Comparison of ENCODE assay signal across 9 mouse cellular contexts in the genomic region with DNA sequence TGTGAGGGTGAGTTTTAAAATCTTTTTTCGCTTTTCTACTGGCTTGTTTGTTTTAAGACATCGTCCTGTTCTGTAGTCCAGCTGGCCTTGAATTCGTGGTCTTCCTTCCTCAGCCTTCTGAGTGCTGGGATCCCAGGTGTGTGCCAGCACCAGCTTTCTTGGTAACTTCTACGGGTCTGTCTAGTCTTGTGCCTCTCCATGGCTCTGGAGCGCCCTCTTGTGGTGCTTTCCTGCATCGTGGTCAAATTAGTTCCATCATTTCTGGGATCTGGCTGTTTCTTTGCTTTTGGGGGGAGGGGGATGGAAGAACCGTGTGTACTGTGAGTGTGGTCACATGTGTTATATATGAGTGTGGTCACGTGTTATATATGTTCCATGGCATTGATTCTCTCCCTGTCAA. TPM values are rescaled to one million over a fixed set of nuclear protein-coding genes. Genes with fewer than 3 reads are reported as not detected.
DNase-seq lines count a peak whose midpoint lies in the region; ATAC-seq and TF ChIP-seq lines count a peak whose summit lies in the region.
"Had no signal": no experiment of that assay in that cellular context is flagged by ENCODE, and none has a peak within 500 bp of the region (broad histone marks: within the 10 kb centered on the region; RNA-seq: fewer than 3 reads in every experiment).

No protein-coding gene starts in this region.

- 8% methylated on average over 8 of the region's 8 CpGs for WGBS in heart, embryonic 12.5 days
- 9% methylated on average over 8 of the region's 8 CpGs for WGBS in liver, embryonic 14.5 days (ENCODE audit: insufficient replicate concordance)
- WGBS in neural tube, embryonic 14.5 days, result 7% methylated on average over 8 of the region's 8 CpGs

- no peak for TF ChIP-seq EP300 in liver, embryonic 14.5 days (IDR thresholded peaks at IDR 0.05; ENCODE audit: low read depth)

- peaks cover 21% of the 10 kb centered on the region for H3K36me3 ChIP-seq in heart, embryonic 12.5 days
- H3K36me3 ChIP-seq in liver, embryonic 14.5 days (replicated peaks; ENCODE audit: control insufficient read depth, insufficient read depth, low read depth), result peaks cover 2% of the 10 kb centered on the region; the same call in 1 of the 2 replicates
- peaks cover 10% of the 10 kb centered on the region for H3K36me3 ChIP-seq in neural tube, embryonic 14.5 days (ENCODE audit: control insufficient read depth, insufficient read depth, low read length)
- H3K36me3 ChIP-seq in testis, adult 2 months (ENCODE audit: control insufficient read depth, insufficient read depth, low read length), result peaks cover 3% of the 10 kb centered on the region

- peak; percentile 91 for DNase-seq in CD4-positive, CD25-positive, alpha-beta regulatory T cell, adult 2 months (ENCODE audit: low read depth, low spot score)
- DNase-seq in kidney, postnatal 10 days, result peak; percentile 90
- DNase-seq in liver, embryonic 14.5 days (ENCODE audit: low read depth in 3 of 3, low spot score in 3 of 3), result peak; percentile 54 to 66 (median 58)

- H3K27ac ChIP-seq in bone marrow macrophage, adult 2 months (ENCODE audit: insufficient read depth, low read depth, low read length), result no peak overlapping the region
- H3K27ac ChIP-seq in heart, embryonic 12.5 days (ENCODE audit: poor library complexity, severe bottlenecking), result no peak overlapping the region
- H3K27ac ChIP-seq in liver, embryonic 14.5 days, result no peak overlapping the region
- H3K27ac ChIP-seq in neural tube, embryonic 14.5 days (ENCODE audit: low read depth, low read length), result no peak overlapping the region
- no peak overlapping the region for H3K27ac ChIP-seq in testis, adult 2 months (ENCODE audit: control insufficient read depth, insufficient read depth, low read depth, low read length)
- H3K27ac ChIP-seq: embryonic facial prominence, embryonic 12.5 days had no signal

- H3K4me2 ChIP-seq in heart, embryonic 12.5 days, result no peak overlapping the region
- H3K4me2 ChIP-seq in liver, embryonic 14.5 days (ENCODE audit: low read depth), result no peak overlapping the region
- no peak overlapping the region for H3K4me2 ChIP-seq in neural tube, embryonic 14.5 days (ENCODE audit: low read depth, low read length)
- H3K4me2 ChIP-seq: embryonic facial prominence, embryonic 12.5 days had no signal

- no peaks in the 10 kb centered on the region for H3K9me3 ChIP-seq in heart, embryonic 12.5 days (replicated peaks)
- H3K9me3 ChIP-seq in liver, embryonic 14.5 days (ENCODE audit: control insufficient read depth, low read length), result no peaks in the 10 kb centered on the region
- no peaks in the 10 kb centered on the region for H3K9me3 ChIP-seq in neural tube, embryonic 14.5 days (ENCODE audit: control insufficient read depth, low read length)
- H3K9me3 ChIP-seq: embryonic facial prominence, embryonic 12.5 days had no signal

- no peak for TF ChIP-seq POLR2A in bone marrow macrophage, adult 2 months (IDR thresholded peaks at IDR 0.05; ENCODE audit: borderline replicate concordance, low read depth, low read length)
- no peak for TF ChIP-seq POLR2A in testis, adult 2 months (IDR thresholded peaks at IDR 0.05; ENCODE audit: control insufficient read depth, low read depth, low read length)

- no peak overlapping the region for H3K4me3 ChIP-seq in bone marrow macrophage, adult 2 months (ENCODE audit: insufficient read depth, low read length)
- H3K4me3 ChIP-seq in heart, embryonic 12.5 days, result no peak overlapping the region
- no peak overlapping the region for H3K4me3 ChIP-seq in liver, embryonic 14.5 days (ENCODE audit: insufficient read depth in 1 of 2, low read depth in 2 of 2, low read length in 2 of 2)
- H3K4me3 ChIP-seq in neural tube, embryonic 14.5 days (ENCODE audit: low read depth, low read length), result no peak overlapping the region
- H3K4me3 ChIP-seq in testis, adult 2 months (ENCODE audit: control insufficient read depth, low read depth, low read length), result no peak overlapping the region
- H3K4me3 ChIP-seq: embryonic facial prominence, embryonic 12.5 days had no signal

- no peak overlapping the region for H3K9ac ChIP-seq in heart, embryonic 12.5 days
- H3K9ac ChIP-seq in liver, embryonic 14.5 days (replicated peaks), result no peak overlapping the region
- no peak overlapping the region for H3K9ac ChIP-seq in neural tube, embryonic 14.5 days (replicated peaks; ENCODE audit: low read depth, low read length)
- H3K9ac ChIP-seq: embryonic facial prominence, embryonic 12.5 days had no signal

- TF ChIP-seq CTCF in bone marrow macrophage, adult 2 months (IDR thresholded peaks at IDR 0.05; ENCODE audit: low read depth, low read length), result peak; percentile 81
- peak; percentile 99 for TF ChIP-seq CTCF in liver, embryonic 14.5 days (IDR thresholded peaks at IDR 0.05; ENCODE audit: low read depth)
- peak; percentile 73; the same call in 1 of the 2 replicates for TF ChIP-seq CTCF in testis, adult 2 months (IDR thresholded peaks at IDR 0.05; ENCODE audit: control insufficient read depth, insufficient read depth, insufficient replicate concordance, low read depth, low read length)

- H3K27me3 ChIP-seq in heart, embryonic 12.5 days (replicated peaks), result no peaks in the 10 kb centered on the region
- H3K27me3 ChIP-seq in liver, embryonic 14.5 days (ENCODE audit: control insufficient read depth, insufficient read depth, low read length), result no peaks in the 10 kb centered on the region
- no peaks in the 10 kb centered on the region for H3K27me3 ChIP-seq in neural tube, embryonic 14.5 days (ENCODE audit: control insufficient read depth, insufficient read depth, low read length)
- H3K27me3 ChIP-seq in testis, adult 2 months (ENCODE audit: control insufficient read depth, insufficient read depth, low read length), result no peaks in the 10 kb centered on the region
- H3K27me3 ChIP-seq: embryonic facial prominence, embryonic 12.5 days had no signal

- peak; percentile 76 for ATAC-seq in erythroblast, adult 5-6 weeks (replicated peaks; ENCODE audit: low FRiP score, poor library complexity, severe bottlenecking)
- peak; percentile 57; the same call in 1 of the 2 replicates for ATAC-seq in heart, embryonic 12.5 days (ENCODE audit: insufficient number of reproducible peaks, low FRiP score)
- ATAC-seq in liver, embryonic 14.5 days (ENCODE audit: insufficient read depth), result peak; percentile 61; the same call in 1 of the 2 replicates
- peak; percentile 68; the same call in 1 of the 2 replicates for ATAC-seq in neural tube, embryonic 14.5 days (ENCODE audit: low read depth)

- H3K4me1 ChIP-seq in bone marrow macrophage, adult 2 months (ENCODE audit: control insufficient read depth, insufficient read depth, low read length), result peaks cover 6% of the 10 kb centered on the region
- H3K4me1 ChIP-seq in heart, embryonic 12.5 days (replicated peaks), result no peaks in the 10 kb centered on the region
- no peaks in the 10 kb centered on the region for H3K4me1 ChIP-seq in liver, embryonic 14.5 days (replicated peaks; ENCODE audit: control insufficient read depth in 2 of 2, insufficient read depth in 2 of 2, low read length in 1 of 2)
- H3K4me1 ChIP-seq in neural tube, embryonic 14.5 days (ENCODE audit: control insufficient read depth, insufficient read depth, low read length), result no peaks in the 10 kb centered on the region
- H3K4me1 ChIP-seq in testis, adult 2 months (ENCODE audit: control insufficient read depth, insufficient read depth, low read length), result no peaks in the 10 kb centered on the region
- H3K4me1 ChIP-seq: embryonic facial prominence, embryonic 12.5 days had no signal

RNA-seq across cellular contexts. Expression of a gene that starts 14.5 kb away (rescaled TPM):
- polyA plus RNA-seq in bone marrow macrophage, adult 2 months (2012; ENCODE audit: insufficient read depth, insufficient read length, missing spikeins), result 32.4 and 36.6 TPM in 2 replicates
- 15.0 and 20.8 TPM in 2 replicates for total RNA-seq in erythroblast, adult 5-6 weeks (2015; ENCODE audit: low replicate concordance)
- total RNA-seq in erythroblast, adult 5-6 weeks (2017; ENCODE audit: low replicate concordance), result 20.4 and 34.7 TPM in 2 replicates
- polyA plus RNA-seq in heart, embryonic 12.5 days (2016; fragmentation: Nextera tagmentation; extraction: Ambion mirVana), result 48.7 and 53.3 TPM in 2 replicates
- polyA plus RNA-seq in liver, embryonic 14.5 days (2012; rRNA removed), result 9.0 and 13.5 TPM in 2 replicates
- 23.0 and 25.7 TPM in 2 replicates for polyA plus RNA-seq in liver, embryonic 14.5 days (2014; fragmentation: Nextera tagmentation; extraction: Ambion mirVana)
- 173 and 179 TPM in 2 replicates for polyA plus RNA-seq in neural tube, embryonic 14.5 days (2014; fragmentation: Nextera tagmentation; extraction: Ambion mirVana)
- 63.2 and 67.3 TPM in 2 replicates for polyA plus RNA-seq in testis, adult 2 months (2012; rRNA removed)

RNA-seq across cellular contexts. Expression of a gene that starts 28.2 kb away (rescaled TPM):
- polyA plus RNA-seq in bone marrow macrophage, adult 2 months (2012; ENCODE audit: insufficient read depth, insufficient read length, missing spikeins), result 27.3 and 29.1 TPM in 2 replicates
- 1.3 and 1.5 TPM in 2 replicates for total RNA-seq in erythroblast, adult 5-6 weeks (2015; ENCODE audit: low replicate concordance)
- 1.2 TPM in 1 of 2 replicates, not detected in the other for total RNA-seq in erythroblast, adult 5-6 weeks (2017; ENCODE audit: low replicate concordance)
- polyA plus RNA-seq in heart, embryonic 12.5 days (2016; fragmentation: Nextera tagmentation; extraction: Ambion mirVana), result 0.80 and 1.3 TPM in 2 replicates
- 0.79 and 0.83 TPM in 2 replicates for polyA plus RNA-seq in liver, embryonic 14.5 days (2012; rRNA removed)
- 0.37 and 0.39 TPM in 2 replicates for polyA plus RNA-seq in liver, embryonic 14.5 days (2014; fragmentation: Nextera tagmentation; extraction: Ambion mirVana)
- polyA plus RNA-seq in neural tube, embryonic 14.5 days (2014; fragmentation: Nextera tagmentation; extraction: Ambion mirVana), result 0.22 and 0.51 TPM in 2 replicates
- polyA plus RNA-seq in testis, adult 2 months (2012; rRNA removed), result 1.4 and 2.3 TPM in 2 replicates

RNA-seq across cellular contexts. Expression of a gene that starts 33.0 kb away (rescaled TPM):
- 18.0 and 18.5 TPM in 2 replicates for polyA plus RNA-seq in bone marrow macrophage, adult 2 months (2012; ENCODE audit: insufficient read depth, insufficient read length, missing spikeins)
- total RNA-seq in erythroblast, adult 5-6 weeks (2015; ENCODE audit: low replicate concordance), result 5.9 and 9.8 TPM in 2 replicates
- 7.5 and 17.4 TPM in 2 replicates for total RNA-seq in erythroblast, adult 5-6 weeks (2017; ENCODE audit: low replicate concordance)
- 20.6 and 22.6 TPM in 2 replicates for polyA plus RNA-seq in heart, embryonic 12.5 days (2016; fragmentation: Nextera tagmentation; extraction: Ambion mirVana)
- polyA plus RNA-seq in liver, embryonic 14.5 days (2012; rRNA removed), result 7.5 and 8.5 TPM in 2 replicates
- polyA plus RNA-seq in liver, embryonic 14.5 days (2014; fragmentation: Nextera tagmentation; extraction: Ambion mirVana), result 13.5 and 15.9 TPM in 2 replicates
- 24.0 and 26.4 TPM in 2 replicates for polyA plus RNA-seq in neural tube, embryonic 14.5 days (2014; fragmentation: Nextera tagmentation; extraction: Ambion mirVana)
- 17.2 and 19.1 TPM in 2 replicates for polyA plus RNA-seq in testis, adult 2 months (2012; rRNA removed)

RNA-seq across cellular contexts. Expression of a gene that starts 34.0 kb away (rescaled TPM):
- 0.37 TPM in 1 of 2 replicates, not detected in the other for polyA plus RNA-seq in bone marrow macrophage, adult 2 months (2012; ENCODE audit: insufficient read depth, insufficient read length, missing spikeins)
- total RNA-seq in erythroblast, adult 5-6 weeks (2015; ENCODE audit: low replicate concordance), result not detected in 2 replicates
- not detected in 2 replicates for total RNA-seq in erythroblast, adult 5-6 weeks (2017; ENCODE audit: low replicate concordance)
- polyA plus RNA-seq in heart, embryonic 12.5 days (2016; fragmentation: Nextera tagmentation; extraction: Ambion mirVana), result 0.17 and 0.18 TPM in 2 replicates
- 0.02 TPM in 1 of 2 replicates, not detected in the other for polyA plus RNA-seq in liver, embryonic 14.5 days (2012; rRNA removed)
- polyA plus RNA-seq in liver, embryonic 14.5 days (2014; fragmentation: Nextera tagmentation; extraction: Ambion mirVana), result 0.10 TPM in 1 of 2 replicates, not detected in the other
- polyA plus RNA-seq in neural tube, embryonic 14.5 days (2014; fragmentation: Nextera tagmentation; extraction: Ambion mirVana), result 0.64 and 1.1 TPM in 2 replicates
- 185 and 189 TPM in 2 replicates for polyA plus RNA-seq in testis, adult 2 months (2012; rRNA removed)
